15 mouse cellular contexts compared by ENCODE assay signal in the genomic region with DNA sequence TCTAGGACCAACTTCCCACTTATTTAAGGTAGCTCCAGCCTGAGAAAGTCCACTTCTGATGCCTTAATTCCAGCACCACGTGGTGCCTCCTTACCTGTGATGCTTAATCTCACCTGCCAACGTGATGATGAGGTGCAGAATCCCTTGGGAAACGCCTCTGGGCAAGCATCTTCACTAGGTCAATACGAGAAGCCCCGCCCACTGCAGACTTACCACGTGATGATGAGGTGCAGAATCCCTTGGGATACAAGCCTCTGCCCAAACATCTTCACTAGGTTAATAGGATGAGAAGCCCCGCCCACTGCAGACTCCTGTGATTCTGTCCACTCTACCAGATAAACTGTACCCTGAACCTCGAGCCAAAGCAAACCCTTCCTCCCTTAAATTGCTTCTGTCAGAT. TPM values are rescaled to one million over a fixed set of nuclear protein-coding genes. Genes with fewer than 3 reads are reported as not detected.
"Had no signal": no experiment of that assay in that cellular context is flagged by ENCODE, and none has a peak within 500 bp of the region (broad histone marks: within the 10 kb centered on the region; RNA-seq: fewer than 3 reads in every experiment).

No protein-coding gene starts in this region.

- H3K4me1 ChIP-seq: limb, embryonic 12.5 days; limb, embryonic 15.5 days had no signal

- H3K4me2 ChIP-seq: limb, embryonic 12.5 days; limb, embryonic 15.5 days; liver, embryonic 11.5 days; lung, embryonic 14.5 days; midbrain, embryonic 11.5 days had no signal

- H3K27me3 ChIP-seq: limb, embryonic 15.5 days had no signal

- H3K36me3 ChIP-seq: limb, embryonic 12.5 days; limb, embryonic 15.5 days had no signal

- ATAC-seq: liver, postnatal 0 days; lung, postnatal 0 days had no signal

- DNase-seq: kidney, adult 2 months; kidney, postnatal 14 days; kidney, postnatal 4 days; left cerebral cortex, postnatal 4 days; liver, postnatal 0 days; lung, embryonic 14.5 days; midbrain, embryonic 14.5 days; thymus, postnatal 36 days had no signal

- H3K27ac ChIP-seq: limb, embryonic 12.5 days; limb, embryonic 15.5 days; liver, embryonic 14.5 days; macrophage had no signal

- H3K9ac ChIP-seq: limb, embryonic 12.5 days; limb, embryonic 15.5 days; liver, embryonic 14.5 days; liver, postnatal 0 days; lung, embryonic 14.5 days had no signal

- H3K4me3 ChIP-seq: limb, embryonic 12.5 days; limb, embryonic 15.5 days had no signal

- H3K9me3 ChIP-seq: limb, embryonic 12.5 days; limb, embryonic 15.5 days had no signal

RNA-seq across cellular contexts. Expression of a gene that starts 43.6 kb away (rescaled TPM):
- polyA plus RNA-seq: macrophage had no signal
